Mouse (Mus musculus): ENCODE measurements at regions not wholly inside any gene's neighbourhood (a gene's known extent, or its start where the extent isn't known, plus 50 kb on each side); places are given as distances from the start of the nearest gene placed in this dataset.
A peak's percentile ranks its signal among the peaks of the same experiment; 100 is the strongest.

GRCm38 (mm10) chr8:116837991-116838390 lies 83.3 kb downstream of the Cmc2 start:
- ATAC-seq (ENCODE audit: low TSS enrichment), result no peak

DNA sequence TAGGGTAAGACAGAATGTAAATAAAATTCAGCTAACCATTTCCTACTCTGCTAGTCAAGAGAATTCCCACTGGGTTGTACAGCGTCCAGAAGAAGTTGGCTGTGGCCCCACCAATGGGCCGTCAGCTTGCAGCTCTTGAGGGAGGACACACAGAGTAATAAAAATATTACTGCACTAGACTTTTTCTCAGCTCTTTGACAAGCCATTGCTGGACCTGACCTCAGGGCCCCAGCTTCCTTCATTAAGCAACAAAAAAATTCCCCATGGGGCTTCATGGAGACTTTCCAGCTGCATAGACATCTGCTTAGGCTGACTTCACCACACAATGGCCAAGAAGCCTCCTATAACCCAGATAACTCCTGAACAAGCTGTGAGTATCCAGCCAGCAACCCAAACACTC lies 89.1 kb downstream of the Cmc2 start:
- no peak for ATAC-seq (ENCODE audit: low TSS enrichment)

DNA sequence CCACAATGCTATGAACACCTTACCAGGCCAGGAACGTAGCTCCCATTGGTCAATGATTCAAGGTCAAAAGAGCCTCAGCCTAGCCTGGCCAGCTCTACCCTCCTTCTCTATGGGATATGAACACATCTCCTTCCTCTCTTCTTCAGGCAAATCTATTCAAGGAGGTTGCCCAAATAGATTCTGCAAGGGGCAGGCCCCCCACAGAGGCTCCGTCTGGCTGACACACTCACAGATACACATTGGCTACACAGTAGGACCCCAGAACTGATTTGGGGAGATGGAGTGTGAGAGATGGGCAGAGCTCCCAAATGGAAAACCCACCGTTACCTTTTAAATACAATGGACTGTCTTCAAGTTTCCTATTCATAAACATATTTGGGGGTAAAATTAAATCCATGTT lies 91.6 kb downstream of the Cmc2 start:
- no peak for ATAC-seq (ENCODE audit: low TSS enrichment)

- no peak for ATAC-seq (ENCODE audit: low TSS enrichment)
These were observed 93.0 kb downstream of the Cmc2 start for GRCm38 (mm10) chr8:116828220-116828619.

DNA sequence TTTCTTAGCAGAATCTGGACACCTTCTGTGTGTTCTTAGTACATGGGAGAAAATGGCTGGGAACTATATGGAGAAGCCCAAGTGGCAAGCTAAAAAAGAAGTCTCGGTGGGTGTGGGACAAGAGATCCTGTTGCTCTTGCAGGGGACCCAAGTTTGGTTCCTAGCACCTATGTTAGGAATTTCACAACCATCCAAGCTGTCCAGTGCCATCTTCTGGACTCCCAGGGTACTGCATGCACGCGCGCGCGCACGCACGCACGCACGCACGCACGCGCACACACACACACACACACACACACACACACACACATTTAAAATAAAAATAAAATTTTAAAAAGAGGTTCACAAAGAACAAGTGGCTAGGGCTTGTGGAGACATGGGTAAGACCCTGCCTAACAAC lies 94.1 kb downstream of the Cmc2 start:
- ATAC-seq (ENCODE audit: low TSS enrichment), result no peak

GRCm38 (mm10) chr8:116814118-116814851 lies 81.5 kb upstream of the Cdyl2 start:
- peak; percentile 50; the same call in 1 of the 2 replicates for ATAC-seq (ENCODE audit: low TSS enrichment)

DNA sequence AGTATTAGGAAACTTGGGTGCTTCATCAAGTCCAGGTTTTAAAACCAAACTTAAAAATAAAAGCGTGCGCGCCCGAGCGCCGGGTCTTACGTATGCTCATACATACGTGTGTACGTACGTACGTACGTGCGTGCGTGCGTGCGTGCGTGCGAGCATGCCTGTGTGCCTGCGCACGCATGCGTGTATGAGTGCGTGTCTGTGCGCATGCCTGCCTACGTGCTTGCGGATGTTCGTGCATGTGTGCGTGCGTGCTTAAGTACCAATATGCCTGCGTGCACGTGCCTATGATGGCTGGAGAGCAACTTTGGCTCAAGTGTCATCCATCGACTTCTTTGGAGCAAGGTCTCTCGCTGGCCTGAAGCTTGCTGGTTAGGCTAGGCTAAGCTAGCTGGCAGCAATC lies 68.5 kb upstream of the Cdyl2 start:
- peak; percentile 9; the same call in 1 of the 2 replicates for ATAC-seq (ENCODE audit: low TSS enrichment)

DNA sequence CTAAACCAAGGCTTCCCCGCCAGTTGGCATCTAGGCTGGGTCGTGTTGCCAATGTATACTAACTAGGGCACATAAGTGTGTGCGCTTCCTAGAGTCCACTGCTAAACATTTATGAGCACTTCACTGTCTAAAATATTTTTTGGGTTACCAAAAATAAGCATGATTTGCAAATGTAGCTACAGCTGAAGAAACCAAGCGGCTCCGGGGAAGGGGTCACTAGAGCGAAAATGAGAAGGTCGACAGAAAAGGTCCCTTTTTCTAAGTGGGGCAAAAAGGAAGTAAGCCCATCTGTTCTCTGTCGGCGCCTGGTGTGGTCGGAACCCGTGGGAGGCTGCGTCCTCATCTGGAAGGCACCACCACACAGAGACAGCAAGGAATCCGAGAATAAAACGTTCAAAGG lies 67.8 kb upstream of the Cdyl2 start:
- ATAC-seq (ENCODE audit: low TSS enrichment), result peak; percentile 81

DNA sequence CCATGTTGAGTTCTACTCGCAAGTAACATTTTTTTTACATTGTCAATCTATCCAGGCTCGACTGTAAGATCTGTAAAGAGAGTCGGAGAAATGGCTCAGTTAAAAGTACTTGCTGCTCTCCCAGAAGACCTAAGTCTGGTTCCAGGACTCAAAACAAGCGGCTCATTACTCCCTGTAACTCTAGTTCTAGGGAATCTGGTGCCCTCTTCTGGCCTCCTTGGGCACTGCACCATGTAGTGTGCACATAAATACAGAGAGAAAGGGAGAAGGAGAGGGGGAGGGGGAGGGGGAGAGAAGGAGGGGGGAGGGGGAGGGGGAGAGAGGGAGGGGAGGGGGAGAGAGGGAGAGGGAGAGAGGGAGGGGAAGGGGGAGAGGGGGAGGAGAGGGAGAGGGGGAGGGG lies 66.2 kb upstream of the Cdyl2 start:
- no peak for ATAC-seq (ENCODE audit: low TSS enrichment)

DNA sequence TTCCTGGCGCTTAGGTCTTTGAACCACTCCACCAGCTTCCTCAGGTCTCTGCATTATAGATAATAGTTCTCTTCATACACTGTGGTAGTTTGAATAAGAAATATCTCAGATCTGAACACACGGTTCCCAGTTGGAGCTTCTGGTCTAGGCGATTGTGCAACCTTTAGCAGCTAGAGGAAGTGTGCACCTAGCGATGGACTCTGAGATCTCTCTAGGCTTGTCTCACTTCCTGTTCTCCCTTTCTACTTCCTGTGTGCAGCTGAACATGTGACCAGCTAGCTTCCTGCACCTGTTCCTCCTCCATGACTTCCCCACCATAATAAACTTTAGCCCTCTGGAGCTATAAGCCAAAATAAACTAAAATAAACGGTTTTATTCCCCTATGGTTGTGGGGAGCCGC lies 62.9 kb upstream of the Cdyl2 start:
- no peak for ATAC-seq (ENCODE audit: low TSS enrichment)

- no peak for ATAC-seq (ENCODE audit: low TSS enrichment)
These were observed 60.3 kb upstream of the Cdyl2 start for GRCm38 (mm10) chr8:116793107-116793506.

GRCm38 (mm10) chr8:116790294-116790693 lies 57.5 kb upstream of the Cdyl2 start:
- ATAC-seq (ENCODE audit: low TSS enrichment), result no peak
